Mouse (Mus musculus): ENCODE results near the gene Kcnb1.

The Kcnb1 gene

GRCm38 (mm10) chr2:167190076-167190399, at the start of gene Kcnb1:
Kcnb1 (minus strand) TSS chr2:167190155.
- DNase-seq (ENCODE audit: low spot score), result peak; percentile 91

DNA sequence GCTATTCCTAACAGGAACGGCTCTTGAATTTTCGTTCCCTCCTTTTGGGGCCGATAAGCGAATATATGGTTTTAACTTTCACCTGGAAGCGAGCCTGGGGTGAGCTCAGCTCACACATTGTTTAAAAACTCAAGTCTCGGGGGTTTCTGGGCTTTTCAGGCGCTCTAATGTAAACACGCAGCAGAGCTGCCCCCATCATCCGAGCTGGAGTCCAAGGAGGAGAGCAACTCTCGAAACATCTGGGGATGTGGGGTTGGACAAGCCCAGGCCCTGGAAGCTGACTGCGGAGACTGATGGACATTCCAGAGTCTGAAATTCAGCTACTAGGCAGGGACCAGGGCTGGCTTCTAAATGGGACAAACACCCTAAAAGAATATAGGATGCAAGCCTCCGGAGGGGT, 49.3 kb upstream of the Kcnb1 start:
- no peak for DNase-seq (ENCODE audit: low spot score)

- no peak for DNase-seq (ENCODE audit: low spot score)
Observed at GRCm38 (mm10) chr2:167237224-167237623, 47.3 kb upstream of the Kcnb1 start.

GRCm38 (mm10) chr2:167236174-167236573, 46.2 kb upstream of the Kcnb1 start:
- no peak for DNase-seq (ENCODE audit: low spot score)

GRCm38 (mm10) chr2:167235338-167236018, 45.5 kb upstream of the Kcnb1 start:
- DNase-seq (ENCODE audit: low spot score), result no peak

- no peak for DNase-seq (ENCODE audit: low spot score)
Observed at GRCm38 (mm10) chr2:167233771-167234170, 43.8 kb upstream of the Kcnb1 start.

GRCm38 (mm10) chr2:167233009-167233335, 43.0 kb upstream of the Kcnb1 start:
- DNase-seq (ENCODE audit: low spot score), result no peak

- no peak for DNase-seq (ENCODE audit: low spot score)
Observed at GRCm38 (mm10) chr2:167232132-167233008, 42.4 kb upstream of the Kcnb1 start.

DNA sequence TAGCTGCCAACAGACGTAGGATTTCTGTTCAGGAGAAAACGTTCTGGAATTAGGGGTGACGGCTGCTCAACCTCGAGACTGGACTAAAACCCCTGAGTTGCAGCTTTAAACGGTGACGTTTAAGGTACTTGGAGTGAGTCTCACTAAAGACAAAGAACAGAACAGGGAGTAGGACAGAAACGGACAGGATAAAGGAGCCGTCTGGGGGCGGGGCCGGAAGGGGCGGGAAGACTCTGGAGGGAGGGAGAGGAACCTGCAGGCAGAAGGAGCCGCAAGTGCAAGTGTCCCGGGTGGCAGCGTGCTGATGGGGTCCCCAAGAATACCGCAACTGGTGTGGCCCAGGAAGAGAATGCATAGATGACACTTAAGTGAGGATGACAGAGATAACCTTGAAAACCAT, 40.6 kb upstream of the Kcnb1 start:
- peak; percentile 63 for DNase-seq (ENCODE audit: low spot score)

- no peak for DNase-seq (ENCODE audit: low spot score)
Observed at GRCm38 (mm10) chr2:167224937-167225336, 35.0 kb upstream of the Kcnb1 start.

GRCm38 (mm10) chr2:167224194-167224593, 34.2 kb upstream of the Kcnb1 start:
- DNase-seq (ENCODE audit: low spot score), result no peak

GRCm38 (mm10) chr2:167222152-167222551, 32.2 kb upstream of the Kcnb1 start:
- DNase-seq (ENCODE audit: low spot score), result peak; percentile 82

DNA sequence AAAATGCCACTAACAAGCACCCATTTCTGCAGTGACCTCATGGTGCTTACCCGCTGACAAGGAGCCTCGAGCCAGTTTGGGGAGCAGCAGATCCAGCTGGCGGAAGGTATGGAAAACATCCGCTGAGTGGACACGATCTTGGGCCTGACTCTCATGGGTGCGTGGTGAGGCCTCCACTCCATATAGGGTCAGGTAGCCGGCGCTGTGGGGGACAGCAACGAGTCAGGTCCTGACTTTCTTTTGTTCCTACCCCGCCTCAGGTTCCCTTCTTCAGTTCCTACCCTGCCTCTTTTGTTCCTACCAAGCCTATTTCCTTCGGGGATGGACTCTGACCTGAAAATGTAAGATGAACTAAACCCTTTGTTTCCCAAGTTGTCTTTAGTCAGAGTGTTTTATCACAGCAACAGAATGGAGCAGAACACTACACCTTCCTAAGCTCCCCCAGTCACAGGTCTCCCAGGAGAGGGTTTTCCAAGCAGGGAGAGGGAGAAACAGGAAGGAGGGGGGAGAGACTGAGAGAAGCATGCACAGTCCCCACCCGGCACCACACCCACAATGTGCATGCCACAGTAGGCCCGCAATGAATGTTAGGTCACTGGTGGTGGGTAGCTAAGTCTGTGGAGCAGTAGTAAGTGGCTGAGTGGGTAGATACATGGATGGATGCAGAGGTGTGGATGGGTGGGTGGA, 31.3 kb upstream of the Kcnb1 start:
- no peak for DNase-seq (ENCODE audit: low spot score)

DNA sequence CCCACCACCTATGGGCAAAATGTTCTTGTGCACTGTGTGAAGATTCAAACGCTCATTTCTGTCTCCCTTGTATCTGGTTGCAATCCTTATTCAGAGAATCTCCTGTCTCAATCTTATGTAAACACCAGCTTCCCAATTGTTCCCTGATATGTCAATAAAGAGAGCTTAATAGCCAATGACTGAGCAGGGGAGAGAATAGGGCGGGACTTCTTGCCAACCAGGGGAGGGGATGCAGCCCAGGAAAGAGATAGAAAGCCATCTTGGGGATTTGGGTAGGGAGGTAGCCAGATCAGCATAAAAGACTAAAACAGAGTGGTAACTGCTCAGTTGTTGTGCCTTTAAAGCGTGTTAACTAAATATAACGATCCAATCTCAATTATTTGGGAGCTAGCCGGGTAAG, 30.8 kb upstream of the Kcnb1 start:
- DNase-seq (ENCODE audit: low spot score), result no peak

DNA sequence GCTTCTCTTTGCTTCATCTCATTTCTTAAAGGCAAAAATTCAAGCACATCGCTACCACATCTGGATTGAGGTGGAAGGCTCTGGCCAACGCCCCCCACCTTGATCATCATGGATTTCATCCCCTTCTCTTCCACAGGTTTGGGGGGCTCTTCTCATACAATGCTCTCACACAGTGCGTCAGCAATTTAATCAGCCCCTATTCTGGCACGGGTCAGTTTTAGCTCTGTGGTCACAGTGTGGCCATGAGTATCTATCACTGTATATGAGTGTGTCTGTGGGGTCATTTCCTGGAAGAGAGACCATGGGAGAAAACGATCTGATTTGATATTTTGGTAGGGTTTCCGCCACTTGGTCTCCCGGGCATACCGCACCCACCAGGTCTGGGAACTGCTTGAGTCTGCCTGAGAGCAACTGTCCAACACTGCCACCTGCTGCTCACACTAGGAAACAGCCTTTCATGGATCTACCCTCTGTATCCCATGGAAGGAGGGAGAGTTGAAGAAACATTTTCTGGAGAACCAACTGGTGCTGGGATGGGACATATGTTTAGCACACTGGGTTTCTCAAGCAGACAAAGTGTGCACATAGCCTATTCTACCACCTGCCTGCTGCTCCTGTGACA, 29.3 kb upstream of the Kcnb1 start:
- peak; percentile 90 for DNase-seq (ENCODE audit: low spot score)

GRCm38 (mm10) chr2:167213666-167214065, 23.7 kb upstream of the Kcnb1 start:
- DNase-seq (ENCODE audit: low spot score), result no peak

DNA sequence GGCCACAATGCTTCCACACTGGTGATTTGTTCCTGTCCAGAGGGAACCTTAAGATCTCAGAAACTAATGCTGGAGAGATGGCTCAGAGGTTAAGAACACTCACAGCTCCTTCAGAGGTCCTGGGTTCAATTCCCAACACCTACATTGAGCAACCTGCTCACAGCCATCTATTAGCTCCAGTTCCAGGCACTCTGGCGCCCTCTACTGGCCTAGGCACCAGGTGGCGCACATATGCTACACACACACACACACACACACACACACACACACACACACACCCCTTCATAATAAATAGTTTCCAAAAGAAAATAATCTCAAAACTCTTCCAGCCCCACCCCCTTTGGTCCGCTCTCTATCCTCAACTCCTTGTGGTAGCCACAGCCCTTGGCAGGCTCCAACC, 23.1 kb upstream of the Kcnb1 start:
- DNase-seq (ENCODE audit: low spot score), result peak; percentile 70

- DNase-seq (ENCODE audit: low spot score), result no peak
Observed at GRCm38 (mm10) chr2:167212551-167212950, 22.6 kb upstream of the Kcnb1 start.

DNA sequence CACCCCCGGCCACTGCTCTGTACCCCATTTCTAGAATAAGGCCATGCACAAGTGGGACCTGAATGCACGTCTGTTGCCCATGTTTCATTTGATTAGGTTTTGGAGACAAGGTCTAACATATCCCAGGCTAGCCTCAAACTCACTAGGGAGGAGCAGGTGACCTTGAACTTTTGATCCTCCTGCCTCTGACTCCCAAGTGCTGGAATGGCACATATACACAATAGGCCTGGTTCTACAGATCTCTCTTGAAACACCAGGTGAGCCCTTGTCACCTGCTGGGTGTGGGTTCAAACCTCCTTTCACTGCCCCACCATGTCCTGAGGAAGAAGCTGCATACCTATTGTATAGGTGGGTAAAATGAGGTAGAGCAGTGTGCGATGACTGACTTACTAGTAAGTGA, 22.1 kb upstream of the Kcnb1 start:
- DNase-seq (ENCODE audit: low spot score), result no peak

DNA sequence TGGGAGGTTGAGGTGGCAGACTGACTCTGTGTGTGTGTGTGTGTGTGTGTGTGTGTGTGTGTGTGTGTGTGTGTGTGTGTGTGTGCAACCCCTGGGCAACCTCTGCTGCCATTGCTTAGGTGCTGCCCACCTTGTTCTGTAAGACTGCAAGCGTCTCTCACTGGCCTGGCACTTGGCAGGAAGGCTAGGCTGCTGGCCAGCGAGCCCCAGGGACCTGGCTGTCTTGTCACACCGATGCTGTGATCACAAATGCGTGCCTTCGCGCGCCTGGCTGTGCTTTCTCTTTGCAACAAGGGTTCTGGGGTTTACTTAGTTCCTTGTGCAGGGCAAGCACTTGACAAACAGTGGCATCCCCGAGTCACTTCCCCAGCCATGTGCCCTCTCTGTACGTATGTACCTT, 19.9 kb upstream of the Kcnb1 start:
- DNase-seq (ENCODE audit: low spot score), result no peak

DNA sequence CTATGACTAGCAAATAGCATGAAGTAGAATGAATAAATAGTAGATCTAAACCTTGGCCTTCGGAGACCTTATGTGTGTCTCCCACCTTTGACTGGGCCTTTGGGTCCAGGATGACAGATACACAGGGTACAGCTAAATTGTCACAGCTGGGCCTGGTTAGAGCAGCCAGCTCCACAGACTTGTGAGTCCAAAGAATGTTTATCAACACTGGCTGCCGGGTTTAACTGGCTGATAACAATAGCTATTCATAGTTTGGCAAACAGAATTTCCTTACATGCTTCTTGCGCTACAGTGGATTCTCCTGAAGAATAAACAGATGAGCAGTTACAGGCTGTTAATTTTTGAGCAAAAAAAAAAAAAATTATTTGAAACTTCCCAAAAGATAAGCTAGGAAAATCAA, 19.0 kb upstream of the Kcnb1 start:
- no peak for DNase-seq (ENCODE audit: low spot score)

- DNase-seq (ENCODE audit: low spot score), result no peak
Observed at GRCm38 (mm10) chr2:167205918-167206629, 16.1 kb upstream of the Kcnb1 start.
